Mouse (Mus musculus) stomach, embryonic 14.5 days (tissue): Measurements from ENCODE around the gene Gucd1. TPM values are rescaled to one million over a fixed set of nuclear protein-coding genes. Genes with fewer than 3 reads are reported as not detected.
"Not testable (repeated sequence)": the region's sequence is repeated elsewhere in the genome, so short reads cannot be mapped to it uniquely, and the experiment has no call there.

ENCODE experiments used
- ATAC-seq: fragments of 200-750 bp; cut with Nextera tagmentation; 2 replicates; pipeline ENCODE4 v1.8.0; 2017; ENCODE audit warnings: low read depth, moderate TSS enrichment; ENCODE audit not compliant: insufficient number of reproducible peaks, insufficient read depth, low FRiP score
- H3K27ac ChIP-seq: fragments of 300-500 bp; sonication (generic); 2 replicates; pipeline ENCODE4 v1.5.1; 2014; ENCODE audit warnings: mild to moderate bottlenecking, low read length, moderate library complexity, mixed read lengths
- H3K27me3 ChIP-seq: fragments of 300-500 bp; sonication (generic); 2 replicates; pipeline ENCODE4 v1.6.1; 2014; ENCODE audit warnings: low read length, control low read depth, mixed read lengths; ENCODE audit not compliant: control insufficient read depth, insufficient read depth
- H3K36me3 ChIP-seq: fragments of 300-500 bp; sonication (generic); 2 replicates; pipeline ENCODE4 v1.6.1; 2014; ENCODE audit warnings: mild to moderate bottlenecking, control low read depth, low read length, moderate library complexity, mixed read lengths; ENCODE audit not compliant: control insufficient read depth, insufficient read depth
- H3K4me1 ChIP-seq: fragments of 300-500 bp; sonication (generic); 2 replicates; pipeline ENCODE4 v1.6.1; 2014; ENCODE audit warnings: low read length, control low read depth, mixed read lengths; ENCODE audit not compliant: control insufficient read depth, insufficient read depth
- H3K4me2 ChIP-seq: fragments of 300-500 bp; sonication (generic); replicated peaks from 2 replicates; pipeline ENCODE4 v1.6.1; 2014; ENCODE audit warnings: low read depth, low read length, control low read depth
- H3K4me3 ChIP-seq: fragments of 300-500 bp; sonication (generic); 2 replicates; pipeline ENCODE4 v1.5.1; 2014; ENCODE audit warnings: low read depth, low read length, control low read depth
- H3K9ac ChIP-seq: fragments of 300-500 bp; sonication (generic); replicated peaks from 2 replicates; pipeline ENCODE4 v1.6.1; 2014; ENCODE audit warnings: low read depth, mild to moderate bottlenecking, control low read depth, low read length, moderate library complexity, mixed read lengths
- H3K9me3 ChIP-seq: fragments of 300-500 bp; sonication (generic); 2 replicates; pipeline ENCODE4 v1.6.1; 2016; ENCODE audit warnings: low read depth, low read length, control low read depth; ENCODE audit not compliant: control insufficient read depth
- WGBS: fragments of 180-500 bp; shearing (Covaris S2); extraction: QIAGEN DNeasy Blood & Tissue Kit; methylation state at CpG from one replicate; pipeline ENCODE4 v1.1.7; 2014; 5-methylcytosine and 5-hydroxymethylcytosine counted together
- polyA plus RNA-seq: library from polyadenylated mRNA; unstranded; fragments of >200 nt; fragmentation: Nextera tagmentation; extraction: Ambion mirVana; gene quantifications from 2 replicates; pipeline ENCODE4 v1.2.1, GENCODE M21; 2014

Gene Gucd1
- polyA plus RNA-seq, 1 experiment from 2014 or later = 29.9 TPM

DNA sequence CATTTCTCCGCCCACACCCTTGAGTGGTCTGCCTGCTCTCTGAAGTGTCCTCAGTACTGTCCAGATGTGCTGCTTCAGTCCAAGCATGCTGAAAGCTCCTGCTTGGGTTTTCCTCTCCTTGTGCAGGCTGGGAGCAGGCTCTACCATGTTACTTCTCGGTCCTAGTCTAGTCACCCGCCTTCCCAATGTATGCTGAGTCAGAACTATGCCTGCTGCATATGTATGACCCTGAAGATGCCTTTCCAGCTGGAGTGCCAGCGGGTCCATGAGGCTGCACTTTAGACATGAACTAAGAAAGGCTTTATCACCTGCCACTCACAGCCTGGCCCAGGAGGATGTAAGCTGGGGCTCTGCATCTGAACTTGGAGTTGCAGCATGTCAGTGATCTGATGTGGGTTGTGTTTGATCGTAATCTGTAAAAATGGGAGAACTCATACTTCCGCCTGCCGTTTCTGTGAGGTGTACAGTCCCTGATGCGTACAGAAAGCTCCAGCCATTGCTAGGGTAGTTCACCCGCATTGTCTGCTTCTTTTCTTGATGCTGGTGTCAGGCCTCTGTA lies 13.8 kb upstream of the Gucd1 start:
- no peak overlapping the region for H3K9ac ChIP-seq
- H3K4me2 ChIP-seq = no peak overlapping the region
- peaks cover 26% of the 10 kb centered on the region for H3K36me3 ChIP-seq
- H3K27me3 ChIP-seq = no peaks in the 10 kb centered on the region
- H3K9me3 ChIP-seq = no peaks in the 10 kb centered on the region
- 89% methylated on average over 9 of the region's 9 CpGs for WGBS
- no peak overlapping the region for H3K27ac ChIP-seq
- ATAC-seq = no peak
- no peaks in the 10 kb centered on the region for H3K4me1 ChIP-seq
- no peak overlapping the region for H3K4me3 ChIP-seq

DNA sequence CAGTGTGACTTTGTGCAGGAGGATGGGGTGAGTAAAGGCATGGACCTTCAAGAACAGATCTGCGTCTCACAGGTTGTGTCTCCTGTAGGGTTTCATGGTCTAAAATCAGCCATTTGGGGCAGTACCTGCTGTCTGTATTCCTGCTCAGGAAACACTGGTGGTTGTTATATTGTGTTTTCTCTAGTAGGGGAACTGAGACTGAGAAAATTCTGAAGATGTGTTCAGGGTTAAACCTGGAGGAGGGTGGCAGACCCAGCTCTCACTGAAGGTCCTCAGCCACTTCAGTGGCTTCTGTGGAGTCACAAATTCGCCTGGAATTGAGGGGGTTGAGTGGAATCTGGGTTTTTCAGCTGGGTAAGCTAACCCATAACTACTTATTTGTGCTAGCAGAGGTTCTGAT lies 12.6 kb upstream of the Gucd1 start:
- 78% methylated on average over 2 of the region's 2 CpGs for WGBS
- H3K36me3 ChIP-seq = peaks cover 33% of the 10 kb centered on the region
- no peak for ATAC-seq

DNA sequence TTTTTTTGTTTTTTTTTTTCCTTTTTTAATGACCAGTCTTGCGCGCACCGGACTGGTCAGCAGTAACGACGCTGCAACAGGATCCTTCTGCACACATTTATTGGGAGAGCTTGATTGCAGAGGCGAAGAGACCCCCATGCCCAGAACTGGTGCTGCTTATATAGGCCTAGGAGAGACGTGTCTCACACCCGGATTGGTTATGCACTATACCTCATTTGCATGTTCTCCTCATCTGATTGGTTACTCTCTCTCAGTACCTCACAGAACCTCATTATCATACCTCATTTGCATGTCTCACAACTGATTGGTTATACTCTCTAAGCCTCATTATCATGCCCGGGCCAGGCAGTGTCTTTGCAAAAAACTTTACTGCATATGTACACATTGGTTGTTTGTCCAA lies 7.7 kb upstream of the Gucd1 start:
- H3K9ac ChIP-seq, H3K27ac ChIP-seq, H3K27me3 ChIP-seq, H3K4me2 ChIP-seq, H3K4me1 ChIP-seq, ATAC-seq, H3K9me3 ChIP-seq, H3K4me3 ChIP-seq: not testable (repeated sequence)
- WGBS = 97% methylated on average over 9 of the region's 9 CpGs
- H3K36me3 ChIP-seq = peaks cover 45% of the 10 kb centered on the region

More for the DNA sequence above, 12.6 kb upstream of the Gucd1 start:
- Histone ChIP-seq H3K9ac (no peak overlapping the region), H3K4me2 (no peak overlapping the region), H3K27ac (no peak overlapping the region), H3K4me1 (no peaks in the 10 kb centered on the region), H3K4me3 (no peak overlapping the region), H3K9me3 (no peaks in the 10 kb centered on the region), H3K27me3 (no peaks in the 10 kb centered on the region)

DNA sequence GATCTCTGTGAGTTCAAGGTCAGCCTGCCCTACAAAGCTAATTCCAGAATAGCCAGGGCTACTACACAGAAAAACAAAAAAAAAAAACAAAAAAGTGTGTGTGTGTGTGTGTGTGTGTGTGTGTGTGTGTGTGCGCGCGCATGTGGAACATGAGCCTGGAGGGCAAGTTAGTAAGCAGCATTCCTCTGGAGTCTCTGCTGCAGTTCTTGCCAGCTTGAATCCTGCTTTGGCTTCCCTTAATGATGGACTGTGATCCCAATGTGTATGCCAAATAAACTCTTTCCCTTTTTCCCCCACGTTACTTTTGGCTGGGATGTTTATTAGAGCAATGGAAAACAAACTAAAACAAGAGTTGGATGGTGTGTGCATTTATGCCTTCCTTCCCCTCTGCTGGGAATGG lies 3.9 kb upstream of the Gucd1 start:
- Histone ChIP-seq H3K36me3 (peaks cover 56% of the 10 kb centered on the region), H3K27ac (no peak overlapping the region), H3K4me2 (no peak overlapping the region), H3K27me3 (no peaks in the 10 kb centered on the region), H3K9me3 (no peaks in the 10 kb centered on the region), H3K4me1 (peaks cover 6% of the 10 kb centered on the region), H3K9ac (no peak overlapping the region), H3K4me3 (no peak overlapping the region)
- 92% methylated on average over 4 of the region's 4 CpGs for WGBS
- no peak for ATAC-seq

DNA sequence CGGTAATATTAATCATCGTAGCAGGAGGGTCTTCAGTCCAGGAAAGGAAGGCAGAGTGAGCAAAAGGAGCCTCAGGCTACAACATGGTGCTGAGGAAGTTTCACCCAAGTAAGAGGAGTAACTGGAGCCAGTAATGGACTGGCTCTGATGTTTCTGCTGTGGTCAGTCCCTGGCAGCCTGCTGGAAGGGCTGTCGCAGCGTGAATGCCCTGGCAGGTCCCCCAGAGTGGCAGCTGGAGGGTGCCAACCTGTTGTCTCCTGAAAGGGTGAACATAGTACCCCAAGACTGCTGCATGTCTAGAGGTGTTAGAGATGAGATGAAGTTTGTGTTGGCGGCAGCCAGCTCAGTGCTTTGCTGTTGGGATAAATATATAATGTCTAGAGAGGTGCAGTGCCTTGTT lies 2.8 kb upstream of the Gucd1 start:
- 97% methylated on average over 5 of the region's 5 CpGs for WGBS
- no peak overlapping the region for H3K9ac ChIP-seq
- no peak overlapping the region for H3K27ac ChIP-seq
- no peaks in the 10 kb centered on the region for H3K27me3 ChIP-seq
- H3K36me3 ChIP-seq = peaks cover 50% of the 10 kb centered on the region
- H3K4me1 ChIP-seq = peaks cover 16% of the 10 kb centered on the region
- no peaks in the 10 kb centered on the region for H3K9me3 ChIP-seq
- no peak overlapping the region for H3K4me2 ChIP-seq
- ATAC-seq = no peak
- no peak overlapping the region for H3K4me3 ChIP-seq

DNA sequence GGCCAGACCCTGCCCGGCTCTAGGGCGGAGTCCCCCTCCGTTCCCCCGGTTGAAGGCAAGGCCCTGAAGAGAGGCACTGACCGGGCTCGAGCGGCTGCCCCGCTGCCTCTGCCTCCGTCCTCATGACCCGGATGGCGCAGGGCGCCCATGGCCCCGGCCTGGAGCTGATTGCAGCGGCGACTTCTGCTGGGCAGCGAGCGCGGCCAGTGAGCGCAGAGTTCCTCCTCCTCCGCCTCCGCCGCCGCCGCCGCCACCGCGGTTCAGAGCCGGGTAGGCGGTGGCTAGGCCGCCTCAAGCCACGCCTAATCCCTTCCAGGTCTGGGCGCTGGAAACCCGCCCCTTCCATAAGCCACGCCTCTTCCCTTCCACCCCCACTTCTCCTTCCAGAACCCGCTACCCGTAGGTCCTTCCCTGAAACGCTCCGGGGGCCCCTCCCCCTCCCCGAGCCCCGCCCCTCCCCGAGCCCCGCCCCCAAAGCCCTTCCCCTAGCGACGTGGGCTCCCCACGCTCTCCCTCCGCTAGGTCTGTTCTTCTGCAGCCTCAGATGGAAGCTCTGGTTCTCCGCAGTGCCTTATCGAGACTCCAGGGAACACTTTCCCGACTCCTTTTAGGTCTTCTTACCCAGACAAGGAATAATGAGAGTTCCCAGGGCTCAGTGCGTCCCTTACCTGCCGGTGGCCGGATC lies 557 bp downstream of the Gucd1 start, which contains the start of gene Snrpd3:
Gene Snrpd3 (plus strand): TSS at position 479 of the 685 bp plus-strand sequence.
- no peaks in the 10 kb centered on the region for H3K9me3 ChIP-seq
- H3K27me3 ChIP-seq = no peaks in the 10 kb centered on the region
- H3K4me2 ChIP-seq = peak within 1 kb of the TSS; percentile 73
- ATAC-seq = peak; percentile 93
- WGBS = 1% methylated on average over 32 of the region's 52 CpGs
- H3K27ac ChIP-seq = peak within 1 kb of the TSS; percentile 94
- H3K4me1 ChIP-seq = peaks cover 18% of the 10 kb centered on the region
- peaks cover 23% of the 10 kb centered on the region for H3K36me3 ChIP-seq
- peak within 1 kb of the TSS; percentile 62 for H3K4me3 ChIP-seq
- peak within 1 kb of the TSS; percentile 91 for H3K9ac ChIP-seq

DNA sequence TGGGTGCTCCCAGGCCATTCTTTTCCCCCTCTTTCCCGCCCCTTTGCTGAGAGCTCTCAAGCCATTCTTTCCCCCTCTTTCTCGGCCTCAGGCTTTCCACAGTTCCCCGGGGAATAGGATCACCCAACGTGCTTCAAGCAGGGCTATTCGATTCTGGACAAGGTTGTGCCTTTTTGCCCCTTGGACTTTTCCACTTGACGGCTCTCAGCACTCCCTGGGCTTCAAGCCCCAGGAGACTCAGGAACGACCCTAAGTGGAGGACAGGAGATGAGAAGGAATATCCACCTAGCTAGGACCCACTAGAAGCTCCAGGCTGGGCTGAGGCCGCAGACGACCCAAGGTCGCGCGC lies 1.1 kb downstream of the Gucd1 start:
- H3K27ac ChIP-seq = peak overlapping the region; percentile 94; the same call in 1 of the 2 replicates
- ATAC-seq = no peak; the same call in 1 of the 2 replicates

DNA sequence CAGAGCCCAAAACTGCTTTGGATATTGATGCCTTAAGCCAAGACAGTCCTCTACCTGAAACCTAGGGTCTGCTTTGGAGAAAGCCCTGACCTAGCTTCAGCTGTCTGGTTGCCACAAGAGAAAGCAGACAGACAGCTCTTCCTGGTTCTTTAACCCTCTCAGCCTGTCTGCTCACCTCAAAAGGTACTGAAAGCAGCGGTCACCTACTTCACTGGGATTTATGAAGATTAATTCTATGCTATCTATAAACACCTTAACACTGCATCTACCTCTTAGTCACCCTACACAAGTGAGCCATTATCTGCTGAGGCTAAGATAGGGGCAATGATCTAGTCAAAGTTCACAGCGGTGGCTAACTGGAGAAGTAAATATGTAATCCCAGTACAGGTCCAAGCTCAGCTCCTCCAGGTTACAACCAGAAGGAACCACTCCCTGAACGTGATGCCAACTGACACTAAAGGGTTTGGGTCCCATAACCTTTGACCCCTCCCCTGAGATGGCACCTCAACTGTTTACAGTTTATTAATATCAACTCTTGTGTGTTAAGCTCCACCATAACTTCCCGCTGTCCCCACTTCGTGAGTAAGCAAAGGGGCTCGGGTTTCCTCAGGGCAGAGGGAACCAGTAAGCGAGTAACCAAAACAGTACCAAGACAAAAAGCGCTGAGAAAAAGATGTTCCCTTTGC lies 1.6 kb downstream of the Gucd1 start:
- ATAC-seq = no peak
- Histone ChIP-seq H3K9me3 (no peaks in the 10 kb centered on the region), H3K4me2 (peak overlapping the region; percentile 67), H3K9ac (peak overlapping the region; percentile 91), H3K4me3 (peak overlapping the region; percentile 62), H3K36me3 (peaks cover 24% of the 10 kb centered on the region), H3K27me3 (no peaks in the 10 kb centered on the region), H3K27ac (peak overlapping the region; percentile 94; the same call in 1 of the 2 replicates), H3K4me1 (peaks cover 18% of the 10 kb centered on the region)
- WGBS = 23% methylated on average over 8 of the region's 8 CpGs

More for the DNA sequence above, 1.1 kb downstream of the Gucd1 start:
- peaks cover 26% of the 10 kb centered on the region for H3K36me3 ChIP-seq
- H3K9me3 ChIP-seq = no peaks in the 10 kb centered on the region
- H3K4me1 ChIP-seq = peaks cover 18% of the 10 kb centered on the region
- no peaks in the 10 kb centered on the region for H3K27me3 ChIP-seq
- peak overlapping the region; percentile 62 for H3K4me3 ChIP-seq
- peak overlapping the region; percentile 67 for H3K4me2 ChIP-seq
- WGBS = under 1% methylated on average over 12 of the region's 12 CpGs
- peak overlapping the region; percentile 91 for H3K9ac ChIP-seq
